Mouse (Mus musculus): Measurements from ENCODE around the gene Padi6. TPM values are rescaled to one million over a fixed set of nuclear protein-coding genes. Genes with fewer than 3 reads are reported as not detected.

The Padi6 gene
- total RNA-seq, 2 experiments from 2014 or later, result not detected

DNA sequence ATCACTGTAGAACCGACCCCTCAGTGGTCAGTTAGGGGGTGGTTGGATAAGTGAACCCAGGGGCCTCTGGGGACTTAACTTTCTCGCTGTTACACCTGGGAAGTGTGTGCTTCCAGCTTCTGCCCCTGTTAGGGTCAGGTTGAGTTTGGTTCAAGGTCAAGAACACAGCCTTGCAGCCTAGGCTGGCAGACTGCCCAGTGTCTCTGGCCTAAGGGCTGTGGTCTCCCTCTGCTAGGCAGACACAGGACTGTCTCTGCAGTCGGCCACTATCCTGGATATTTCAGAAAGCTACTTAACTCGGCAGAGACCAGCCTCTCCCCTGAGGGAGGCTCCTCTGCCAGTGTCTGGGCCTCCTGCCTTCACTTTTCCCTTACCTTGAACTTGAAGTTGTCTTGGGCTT, 38.3 kb downstream of the Padi6 start:
- DNase-seq, result no peak

DNA sequence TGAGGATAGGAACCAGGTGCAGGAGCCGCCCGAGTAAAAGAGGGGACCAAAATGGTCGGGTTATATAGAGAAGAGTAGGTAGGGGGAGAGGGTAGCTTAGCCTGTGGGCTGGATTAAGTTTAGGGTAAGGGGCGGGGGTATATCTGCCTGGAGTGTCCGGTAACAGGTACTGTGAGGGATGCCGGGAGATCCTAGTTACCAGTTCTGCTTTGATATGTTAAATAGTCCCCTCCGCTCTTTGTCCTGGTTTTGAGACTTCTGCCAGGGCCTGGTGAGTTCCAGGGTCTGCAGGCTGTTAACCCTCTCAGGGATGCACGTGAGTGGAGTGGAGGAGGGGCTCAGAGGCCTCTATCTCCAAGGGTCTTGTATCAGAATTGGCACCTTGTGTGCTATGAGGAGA, 38.8 kb downstream of the Padi6 start:
- no peak for DNase-seq

DNA sequence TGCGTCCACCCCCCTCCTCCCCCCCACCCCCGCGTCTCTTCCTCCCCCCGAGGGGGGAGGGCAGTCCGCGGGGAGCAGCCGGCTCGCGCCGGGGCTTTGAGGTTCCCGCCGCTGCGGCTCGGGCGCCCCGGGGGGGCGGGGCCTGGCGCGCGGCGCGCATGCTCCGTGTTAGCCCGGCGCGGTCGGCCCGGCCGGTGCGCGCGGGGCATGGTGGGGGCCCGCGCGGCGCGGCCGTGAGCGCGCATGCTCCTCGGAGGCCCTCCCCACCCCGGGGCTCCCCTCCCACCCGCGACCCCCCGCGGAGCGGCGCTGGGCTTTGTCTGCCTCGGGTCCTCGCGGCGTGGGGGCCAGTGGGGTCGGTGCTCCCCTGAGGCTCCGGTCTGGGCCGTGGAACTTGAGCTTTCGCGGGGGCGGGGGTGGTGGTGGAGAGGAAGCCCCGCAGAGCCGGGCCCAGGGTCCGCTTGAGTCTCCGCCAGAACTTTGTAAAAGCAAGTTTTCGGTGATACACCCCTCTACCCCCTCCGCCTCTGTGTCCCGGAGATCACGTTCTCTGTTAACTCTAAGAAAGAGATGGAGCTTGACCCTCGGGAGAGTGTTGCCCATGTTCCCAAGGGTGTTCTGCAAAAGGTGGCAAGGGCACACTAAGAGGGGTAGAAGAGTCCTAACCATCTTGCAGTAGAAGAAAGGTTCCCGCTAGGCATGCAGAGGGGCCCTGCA, 39.7 kb downstream of the Padi6 start:
- DNase-seq, result peak; percentile 90

DNA sequence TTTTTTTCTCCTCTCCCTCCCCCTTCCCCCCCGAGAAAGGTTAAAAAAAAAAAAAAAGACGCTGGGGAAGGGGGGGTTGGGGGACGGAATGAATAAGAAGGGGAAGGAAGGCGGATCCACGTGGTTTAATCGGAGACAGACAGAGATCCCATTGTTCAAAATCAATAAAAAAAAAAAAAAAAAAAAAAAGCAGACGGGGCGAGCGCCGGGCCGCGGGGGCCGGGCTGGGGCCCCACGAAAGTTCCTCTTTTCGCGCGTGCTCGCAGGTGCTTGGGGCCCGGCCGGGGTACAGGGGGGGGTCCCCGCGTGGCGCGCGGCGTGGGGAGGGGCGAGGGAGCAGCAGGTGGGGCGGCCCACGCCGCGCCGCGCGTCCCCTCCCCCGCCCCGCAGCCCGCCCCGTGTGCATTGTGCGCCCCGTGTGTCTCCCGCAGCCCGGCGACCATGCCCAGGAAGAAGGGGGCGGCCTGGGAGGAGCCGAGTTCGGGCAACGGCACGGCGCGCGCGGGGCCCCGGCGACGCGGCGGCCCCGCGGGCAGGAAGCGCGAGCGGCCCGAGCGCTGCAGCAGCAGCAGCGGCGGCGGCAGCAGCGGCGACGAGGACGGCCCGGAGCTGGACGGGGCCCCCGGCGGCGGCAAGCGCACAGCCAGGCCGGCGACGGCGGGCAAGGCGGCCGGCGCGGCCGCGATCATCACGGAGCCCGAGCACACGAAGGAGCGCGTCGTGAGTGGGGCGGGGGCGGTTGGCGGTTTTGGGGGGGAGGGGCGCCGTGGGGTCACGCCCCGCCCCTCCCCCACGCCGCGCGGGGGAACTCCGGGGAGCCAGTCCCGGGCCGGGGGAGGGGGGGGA, 40.5 kb downstream of the Padi6 start:
- DNase-seq, result peak; percentile 45

DNA sequence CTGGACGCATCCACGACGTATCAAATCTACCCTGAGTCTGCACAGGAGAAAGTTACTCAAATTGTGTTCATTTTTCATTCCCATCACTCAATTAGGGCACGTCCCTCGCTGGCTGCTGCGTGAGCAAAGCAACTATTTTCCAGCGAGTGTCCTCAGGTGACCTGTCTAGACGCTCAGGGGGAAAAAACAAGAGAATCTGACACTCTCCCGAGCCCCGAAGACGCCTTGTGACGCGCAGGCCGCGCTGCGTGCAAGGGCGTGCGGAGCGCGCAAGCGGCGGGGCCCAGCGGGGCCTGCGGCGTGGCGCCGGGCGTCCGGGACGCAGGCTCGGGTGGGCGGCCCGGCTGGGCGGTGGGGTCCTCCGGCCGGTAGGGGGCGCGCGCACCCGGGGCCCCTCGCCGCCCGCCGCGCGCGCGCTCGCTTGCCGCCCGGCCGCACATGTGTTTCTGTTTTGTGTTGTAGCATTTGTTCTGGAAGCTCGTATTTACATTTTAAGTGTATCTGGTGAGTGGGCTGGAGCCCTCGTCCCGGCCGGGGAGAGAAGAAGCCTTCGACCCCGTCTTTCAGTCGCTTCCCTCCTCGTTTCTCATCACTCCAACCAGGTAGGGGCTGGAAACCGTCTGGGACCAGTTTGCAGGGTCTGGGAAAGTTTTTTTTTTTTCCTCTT, 41.3 kb downstream of the Padi6 start:
- DNase-seq, result peak; percentile 87

DNA sequence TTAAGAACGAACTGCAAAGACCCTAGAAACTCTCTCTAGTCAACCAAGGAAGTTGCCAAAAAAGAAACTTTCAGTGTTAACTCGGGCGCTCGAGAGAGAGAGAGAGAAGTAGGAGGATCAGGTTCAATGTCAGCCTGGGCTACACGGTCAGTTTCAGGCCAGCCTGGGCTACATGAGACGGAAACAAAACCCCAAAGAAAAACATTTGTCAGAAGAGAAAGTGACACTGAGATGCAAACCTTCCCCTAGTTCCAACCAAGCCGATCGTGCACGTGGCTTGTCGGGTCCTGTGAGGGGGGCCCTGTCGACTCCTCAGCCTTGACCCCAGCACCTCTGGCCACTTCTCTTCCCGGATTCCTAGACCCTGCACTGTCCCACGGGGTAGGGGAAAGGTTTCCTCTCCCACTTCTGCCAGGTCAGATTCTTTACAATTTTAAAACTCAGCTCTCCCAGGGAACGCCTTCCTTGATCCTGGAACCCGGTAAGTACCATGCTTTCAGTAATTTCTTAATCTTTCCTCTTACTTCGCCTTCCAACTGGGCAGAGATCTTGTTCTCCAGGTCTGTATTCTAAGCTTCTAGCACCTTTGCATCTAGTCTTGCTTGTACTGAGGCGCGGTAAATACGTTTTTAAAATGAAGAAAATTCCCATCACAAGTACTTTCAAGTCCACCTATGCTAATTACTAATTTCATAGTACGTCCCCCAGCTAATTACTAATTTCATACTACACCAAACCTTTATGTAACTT, 42.0 kb downstream of the Padi6 start, which contains the start of gene Rcc2:
Rcc2 (plus strand) TSS at position 273 of the 750 bp plus-strand sequence.
- DNase-seq, result no peak

DNA sequence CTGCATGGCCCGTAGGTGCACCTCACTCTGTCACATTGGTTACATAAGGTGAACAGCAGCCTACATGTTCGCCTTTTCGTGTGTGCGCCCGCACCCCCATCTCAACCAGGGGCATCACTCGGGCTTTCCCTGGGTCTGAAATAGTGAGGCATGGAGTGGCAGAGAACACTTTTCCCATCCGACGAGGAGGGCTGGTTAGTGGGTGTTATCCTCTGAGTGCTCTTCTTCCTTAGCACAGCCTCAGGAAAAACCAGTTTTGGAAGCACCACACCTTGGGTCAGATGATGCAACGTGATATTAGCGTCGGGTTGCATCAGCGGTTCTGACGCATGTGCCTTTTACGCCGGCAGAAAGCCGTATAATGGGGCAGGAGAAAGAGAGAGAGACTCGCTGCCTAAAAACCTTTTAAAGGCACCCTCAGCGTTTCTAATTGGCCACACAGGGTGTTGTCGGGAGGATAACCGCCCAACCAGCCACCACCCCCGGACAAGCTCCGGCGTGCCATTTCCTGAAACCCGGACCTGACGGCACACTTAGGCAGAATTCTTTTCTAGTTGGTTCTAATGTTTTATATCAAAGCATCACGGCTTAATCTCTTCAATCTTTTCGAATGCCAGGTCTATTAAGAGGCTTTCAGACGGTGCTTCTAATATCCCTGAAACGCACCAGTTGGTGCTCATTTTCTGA, 42.9 kb downstream of the Padi6 start:
- peak; percentile 72 for DNase-seq

- DNase-seq, result no peak
Measured at GRCm38 (mm10) chr4:140695675-140696585, 46.5 kb downstream of the Padi6 start.

- no peak for DNase-seq
Measured at GRCm38 (mm10) chr4:140695146-140695545, 47.3 kb downstream of the Padi6 start.

DNA sequence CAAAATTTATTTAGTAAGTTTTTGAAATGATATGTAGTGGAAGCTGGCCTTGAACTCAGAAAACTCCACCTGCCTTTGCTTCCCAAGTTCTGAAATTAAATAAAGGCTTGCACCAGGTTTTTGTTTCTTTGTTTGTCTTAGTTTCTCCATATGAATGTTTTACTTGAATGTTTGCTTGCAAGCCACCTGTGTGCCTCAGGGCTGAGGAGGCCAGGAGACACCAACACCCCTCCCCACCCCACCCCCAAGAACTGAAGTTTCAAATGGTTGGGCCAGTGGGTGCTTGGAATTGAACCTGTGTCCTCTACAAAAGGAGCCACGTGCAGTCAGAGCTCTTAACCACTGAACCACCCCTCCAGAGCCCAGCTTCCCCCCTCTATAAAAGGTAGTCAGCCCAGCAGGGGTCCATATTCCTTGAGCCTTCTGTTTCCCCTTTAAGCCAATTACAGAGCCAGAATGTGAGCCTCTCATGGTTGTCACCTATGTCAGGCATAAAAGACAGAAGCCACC, 47.8 kb downstream of the Padi6 start:
- no peak for DNase-seq

- DNase-seq, result no peak
Measured at GRCm38 (mm10) chr4:140693513-140693912, 48.9 kb downstream of the Padi6 start.

DNA sequence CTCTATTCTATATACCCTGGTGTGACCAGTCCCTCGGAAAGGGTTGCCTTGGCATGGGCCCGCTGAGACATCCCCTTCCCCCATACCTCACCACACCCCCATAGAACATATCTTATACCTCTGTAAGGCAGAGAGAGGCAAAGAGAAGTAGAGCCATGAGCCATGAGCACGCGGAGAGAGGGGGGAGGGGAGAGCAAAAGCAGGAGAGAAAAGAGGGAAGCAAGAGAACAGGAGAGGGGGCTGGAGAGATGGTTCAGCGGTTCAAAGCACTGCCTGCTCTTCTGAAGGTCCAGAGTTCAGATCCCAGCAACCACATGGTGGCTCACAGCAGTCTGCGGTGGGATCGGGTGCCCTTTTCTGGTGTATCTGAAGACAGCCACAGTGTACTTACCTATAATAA, 51.0 kb downstream of the Padi6 start:
- DNase-seq, result no peak

GRCm38 (mm10) chr4:140689873-140690655, 52.4 kb downstream of the Padi6 start:
- no peak for DNase-seq

DNA sequence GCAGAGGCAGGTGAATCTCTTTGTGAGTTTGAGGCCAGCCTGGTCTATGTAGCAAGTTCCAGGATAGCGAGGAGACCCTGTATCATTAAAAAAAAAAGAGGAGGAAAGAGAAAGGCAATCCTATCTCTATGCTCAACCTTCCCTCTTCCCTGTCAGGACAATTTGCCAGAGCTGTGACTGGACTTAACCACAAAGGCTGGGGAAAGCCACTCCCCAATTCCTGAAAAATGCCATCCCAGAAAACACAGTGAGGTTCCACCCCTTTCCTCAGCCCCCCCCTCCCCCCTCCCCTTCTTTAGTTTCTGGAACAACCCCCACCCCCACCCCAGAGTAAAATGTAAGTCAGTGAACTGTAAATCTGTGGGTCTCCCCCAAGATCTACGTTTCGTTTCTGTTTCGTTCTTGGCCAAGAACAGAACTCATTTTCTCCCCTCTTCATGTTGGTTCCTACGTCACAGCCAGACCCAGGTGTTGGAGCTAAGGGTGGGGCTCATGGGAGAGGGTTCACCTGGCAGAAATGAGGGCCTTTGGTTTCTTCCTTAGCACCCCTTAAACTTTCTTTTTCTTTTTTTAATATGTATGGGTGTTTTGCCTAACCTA, 53.5 kb downstream of the Padi6 start:
- DNase-seq, result no peak

GRCm38 (mm10) chr4:140688044-140688825, 54.2 kb downstream of the Padi6 start:
- no peak for DNase-seq

DNA sequence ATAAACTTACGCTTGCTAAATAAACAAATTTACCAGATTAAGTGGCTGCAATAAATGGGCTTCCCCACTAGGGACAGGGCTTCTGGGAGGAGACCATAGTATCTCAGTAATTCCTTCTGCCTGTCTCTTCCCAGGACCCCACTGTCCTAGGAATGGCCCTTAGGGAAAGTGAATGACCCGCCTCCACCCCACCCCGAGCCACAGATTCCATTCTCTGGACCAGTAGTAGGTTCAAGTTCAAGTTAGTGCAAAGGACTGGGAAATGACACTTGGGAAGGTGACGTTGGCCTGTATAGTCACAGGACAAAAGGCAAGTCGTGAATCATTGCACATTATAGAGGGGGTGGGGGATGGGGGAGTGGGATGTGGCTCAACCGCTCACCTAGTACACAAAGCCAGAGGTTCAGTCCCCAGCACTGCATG, 57.6 kb downstream of the Padi6 start:
- no peak for DNase-seq

GRCm38 (mm10) chr4:140684141-140684871, 58.1 kb downstream of the Padi6 start:
- DNase-seq, result peak; percentile 60

DNA sequence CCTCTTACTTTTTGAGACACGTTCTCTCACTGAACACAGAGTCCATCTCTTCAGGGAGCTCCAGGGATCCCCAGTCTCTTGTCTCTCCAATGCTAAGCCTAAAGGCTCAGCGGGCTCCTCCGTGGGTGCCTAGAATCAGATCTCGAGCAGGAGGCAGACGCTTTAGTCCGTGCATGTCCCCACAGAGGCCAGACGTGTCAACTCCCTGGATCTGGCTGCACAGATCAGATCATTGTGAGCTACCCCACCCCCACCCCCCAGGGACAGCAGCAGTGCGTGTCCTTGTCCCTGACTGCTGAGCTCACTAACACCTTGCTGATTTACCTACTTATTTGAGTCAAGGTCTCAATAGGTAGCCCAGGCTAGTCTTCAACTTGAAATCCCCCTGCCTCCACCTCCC, 58.8 kb downstream of the Padi6 start:
- DNase-seq, result no peak
